Mouse (Mus musculus): ENCODE results near the gene Cdh13.

- TF ChIP-seq POLR2A (IDR thresholded peaks at IDR 0.05; ENCODE audit: control insufficient read depth, low read depth, low read length) (no peak), CTCF (IDR thresholded peaks at IDR 0.05; ENCODE audit: control insufficient read depth, insufficient read depth, insufficient replicate concordance, low read depth, low read length) (no peak)
Measured at GRCm38 (mm10) chr8:118289091-118289490, 5.6 kb downstream of the Cdh13 start.
